Mouse (Mus musculus) liver, embryonic 12.5 days (tissue): ENCODE results near the gene Ndufa12. TPM values are rescaled to one million over a fixed set of nuclear protein-coding genes. Genes with fewer than 3 reads are reported as not detected.

ENCODE experiments used
- ATAC-seq: fragments of 200-750 bp; cut with Nextera tagmentation; 2 replicates; pipeline ENCODE4 v1.8.0; 2017; ENCODE audit warnings: moderate number of reproducible peaks, mild to moderate bottlenecking, moderate library complexity
- H3K27ac ChIP-seq: fragments of 300-500 bp; sonication (generic); 2 replicates; pipeline ENCODE4 v1.5.1; 2016; ENCODE audit warnings: mild to moderate bottlenecking
- H3K27me3 ChIP-seq: fragments of 300-500 bp; sonication (generic); replicated peaks from 2 replicates; pipeline ENCODE4 v1.6.1; 2016; ENCODE audit warnings: mild to moderate bottlenecking, moderate library complexity
- H3K36me3 ChIP-seq: fragments of 300-500 bp; sonication (generic); 2 replicates; pipeline ENCODE4 v1.6.1; 2016; ENCODE audit warnings: mild to moderate bottlenecking, moderate library complexity
- H3K4me1 ChIP-seq: fragments of 300-500 bp; sonication (generic); 2 replicates; pipeline ENCODE4 v1.6.1; 2016
- H3K4me2 ChIP-seq: fragments of 300-500 bp; sonication (generic); 2 replicates; pipeline ENCODE4 v1.6.1; 2016; ENCODE audit warnings: mild to moderate bottlenecking, moderate library complexity
- H3K4me3 ChIP-seq: fragments of 300-500 bp; sonication (generic); 2 replicates; pipeline ENCODE4 v1.5.1; 2016; ENCODE audit warnings: mild to moderate bottlenecking, moderate library complexity
- H3K9ac ChIP-seq: fragments of 300-500 bp; sonication (generic); 2 replicates; pipeline ENCODE4 v1.6.1; 2016; ENCODE audit warnings: mild to moderate bottlenecking, moderate library complexity
- H3K9me3 ChIP-seq: fragments of 300-500 bp; sonication (generic); replicated peaks from 2 replicates; pipeline ENCODE4 v1.6.1; 2016; ENCODE audit warnings: mild to moderate bottlenecking, moderate library complexity
- WGBS: fragments of 180-500 bp; shearing (Covaris S2); methylation state at CpG from one replicate; pipeline ENCODE4 v1.1.7; 2016; ENCODE audit not compliant: insufficient replicate concordance; 5-methylcytosine and 5-hydroxymethylcytosine counted together
- polyA plus RNA-seq: library from polyadenylated mRNA; unstranded; fragments of >200 nt; fragmentation: Nextera tagmentation; extraction: Ambion mirVana; gene quantifications from 2 replicates; pipeline ENCODE4 v1.2.1, GENCODE M21; 2016

Gene Ndufa12
- polyA plus RNA-seq, result 282 and 291 TPM in 2 replicates

- H3K9me3 ChIP-seq, result no peaks in the 10 kb centered on the region
- H3K9ac ChIP-seq, result peak within 1 kb of the TSS; percentile 84
- H3K4me2 ChIP-seq, result peak within 1 kb of the TSS; percentile 78
- ATAC-seq, result peak; percentile 97
- WGBS, result under 1% methylated on average over 46 of the region's 46 CpGs
- peaks cover 52% of the 10 kb centered on the region for H3K36me3 ChIP-seq
- H3K4me3 ChIP-seq, result peak within 1 kb of the TSS; percentile 90
- H3K27ac ChIP-seq, result peak within 1 kb of the TSS; percentile 81
- H3K27me3 ChIP-seq, result no peaks in the 10 kb centered on the region
- peaks cover 21% of the 10 kb centered on the region for H3K4me1 ChIP-seq
Observed at GRCm38 (mm10) chr10:94198482-94199405, at the start of gene Ndufa12. Gene Ndufa12 (plus strand): TSS chr10:94198720.

GRCm38 (mm10) chr10:94151488-94151887 is 47.0 kb upstream of the Ndufa12 start:
- Histone ChIP-seq H3K9ac (no peak overlapping the region), H3K27ac (no peak overlapping the region), H3K27me3 (no peaks in the 10 kb centered on the region), H3K4me3 (no peak overlapping the region), H3K9me3 (no peaks in the 10 kb centered on the region), H3K4me2 (no peak overlapping the region), H3K4me1 (peaks cover 35% of the 10 kb centered on the region), H3K36me3 (peaks cover 10% of the 10 kb centered on the region; the same call in 1 of the 2 replicates)
- WGBS, result 72% methylated on average over 4 of the region's 4 CpGs
- ATAC-seq, result no peak

- no peaks in the 10 kb centered on the region for H3K27me3 ChIP-seq
- H3K4me3 ChIP-seq, result no peak overlapping the region
- no peak overlapping the region for H3K9ac ChIP-seq
- no peaks in the 10 kb centered on the region for H3K9me3 ChIP-seq
- peaks cover 27% of the 10 kb centered on the region for H3K36me3 ChIP-seq
- H3K4me1 ChIP-seq, result peaks cover 18% of the 10 kb centered on the region
- ATAC-seq, result no peak
- no peak overlapping the region for H3K27ac ChIP-seq
- no peak overlapping the region for H3K4me2 ChIP-seq
Observed at GRCm38 (mm10) chr10:94153841-94154240, 44.7 kb upstream of the Ndufa12 start.

GRCm38 (mm10) chr10:94158962-94159361 is 39.6 kb upstream of the Ndufa12 start:
- no peak overlapping the region for H3K9ac ChIP-seq
- peaks cover 61% of the 10 kb centered on the region for H3K36me3 ChIP-seq
- no peaks in the 10 kb centered on the region for H3K4me1 ChIP-seq
- no peak overlapping the region for H3K4me3 ChIP-seq
- no peak overlapping the region for H3K27ac ChIP-seq
- no peaks in the 10 kb centered on the region for H3K27me3 ChIP-seq
- no peaks in the 10 kb centered on the region for H3K9me3 ChIP-seq
- no peak overlapping the region for H3K4me2 ChIP-seq
- no peak for ATAC-seq
- 63% methylated on average over 6 of the region's 6 CpGs for WGBS

GRCm38 (mm10) chr10:94159406-94159805 is 39.1 kb upstream of the Ndufa12 start:
- ATAC-seq, result no peak
- Histone ChIP-seq H3K27ac (no peak overlapping the region), H3K9me3 (no peaks in the 10 kb centered on the region), H3K36me3 (peaks cover 66% of the 10 kb centered on the region), H3K9ac (no peak overlapping the region), H3K27me3 (no peaks in the 10 kb centered on the region), H3K4me3 (no peak overlapping the region), H3K4me1 (0 out of 2 replicates have a peak, but pooled peaks cover 4% of the 10 kb centered on the region), H3K4me2 (no peak overlapping the region)
- 76% methylated on average over 4 of the region's 4 CpGs for WGBS

- H3K27me3 ChIP-seq, result no peaks in the 10 kb centered on the region
- H3K4me2 ChIP-seq, result no peak overlapping the region
- H3K9ac ChIP-seq, result no peak overlapping the region
- 0 out of 2 replicates have a peak, but pooled peaks cover 4% of the 10 kb centered on the region for H3K4me1 ChIP-seq
- no peak overlapping the region for H3K4me3 ChIP-seq
- 74% methylated on average over 5 of the region's 5 CpGs for WGBS
- no peak overlapping the region for H3K27ac ChIP-seq
- ATAC-seq, result no peak
- peaks cover 66% of the 10 kb centered on the region for H3K36me3 ChIP-seq
- H3K9me3 ChIP-seq, result no peaks in the 10 kb centered on the region
Observed at GRCm38 (mm10) chr10:94161051-94161765, 37.3 kb upstream of the Ndufa12 start.

- H3K9me3 ChIP-seq, result no peaks in the 10 kb centered on the region
- 80% methylated on average over 7 of the region's 7 CpGs for WGBS
- 0 out of 2 replicates have a peak, but pooled peaks cover 4% of the 10 kb centered on the region for H3K4me1 ChIP-seq
- ATAC-seq, result no peak
- no peak overlapping the region for H3K9ac ChIP-seq
- H3K4me2 ChIP-seq, result no peak overlapping the region
- H3K36me3 ChIP-seq, result peaks cover 67% of the 10 kb centered on the region
- H3K4me3 ChIP-seq, result no peak overlapping the region
- H3K27me3 ChIP-seq, result no peaks in the 10 kb centered on the region
- no peak overlapping the region for H3K27ac ChIP-seq
Observed at GRCm38 (mm10) chr10:94162031-94162430, 36.5 kb upstream of the Ndufa12 start.

- H3K36me3 ChIP-seq, result peaks cover 70% of the 10 kb centered on the region
- H3K27me3 ChIP-seq, result no peaks in the 10 kb centered on the region
- no peak overlapping the region for H3K4me2 ChIP-seq
- H3K4me3 ChIP-seq, result no peak overlapping the region
- WGBS, result 49% methylated on average over 5 of the region's 5 CpGs
- no peaks in the 10 kb centered on the region for H3K9me3 ChIP-seq
- H3K4me1 ChIP-seq, result 0 out of 2 replicates have a peak, but pooled peaks cover 4% of the 10 kb centered on the region
- no peak for ATAC-seq
- no peak overlapping the region for H3K9ac ChIP-seq
- H3K27ac ChIP-seq, result no peak overlapping the region
Observed at GRCm38 (mm10) chr10:94164104-94164845, 34.2 kb upstream of the Ndufa12 start.

GRCm38 (mm10) chr10:94165426-94165825 is 33.1 kb upstream of the Ndufa12 start:
- no peak overlapping the region for H3K27ac ChIP-seq
- 0 out of 2 replicates have a peak, but pooled peaks cover 4% of the 10 kb centered on the region for H3K4me1 ChIP-seq
- H3K36me3 ChIP-seq, result peaks cover 72% of the 10 kb centered on the region
- H3K27me3 ChIP-seq, result no peaks in the 10 kb centered on the region
- H3K9ac ChIP-seq, result no peak overlapping the region
- no peak for ATAC-seq
- no peaks in the 10 kb centered on the region for H3K9me3 ChIP-seq
- no peak overlapping the region for H3K4me2 ChIP-seq
- 73% methylated on average over 16 of the region's 16 CpGs for WGBS
- H3K4me3 ChIP-seq, result no peak overlapping the region

GRCm38 (mm10) chr10:94167051-94167750 is 31.3 kb upstream of the Ndufa12 start:
- H3K9me3 ChIP-seq, result no peaks in the 10 kb centered on the region
- H3K4me2 ChIP-seq, result no peak overlapping the region
- H3K4me3 ChIP-seq, result no peak overlapping the region
- WGBS, result 87% methylated on average over 11 of the region's 11 CpGs
- H3K36me3 ChIP-seq, result peaks cover 79% of the 10 kb centered on the region
- H3K27ac ChIP-seq, result no peak overlapping the region
- no peak for ATAC-seq
- 0 out of 2 replicates have a peak, but pooled peaks cover 4% of the 10 kb centered on the region for H3K4me1 ChIP-seq
- no peaks in the 10 kb centered on the region for H3K27me3 ChIP-seq
- H3K9ac ChIP-seq, result no peak overlapping the region

GRCm38 (mm10) chr10:94171440-94172130 is 26.9 kb upstream of the Ndufa12 start:
- no peak overlapping the region for H3K4me2 ChIP-seq
- no peaks in the 10 kb centered on the region for H3K27me3 ChIP-seq
- H3K9ac ChIP-seq, result no peak overlapping the region
- H3K9me3 ChIP-seq, result no peaks in the 10 kb centered on the region
- no peak for ATAC-seq
- no peak overlapping the region for H3K4me3 ChIP-seq
- no peak overlapping the region for H3K27ac ChIP-seq
- H3K36me3 ChIP-seq, result peaks cover 86% of the 10 kb centered on the region
- H3K4me1 ChIP-seq, result 0 out of 2 replicates have a peak, but pooled peaks cover 3% of the 10 kb centered on the region
- WGBS, result 82% methylated on average over 12 of the region's 12 CpGs
